Mouse (Mus musculus): Measurements from ENCODE around the gene Pqbp1. TPM values are rescaled to one million over a fixed set of nuclear protein-coding genes. Genes with fewer than 3 reads are reported as not detected.

Gene Pqbp1
- polyA plus RNA-seq, 1 experiment from 2014 or later: 90.5 TPM

DNA sequence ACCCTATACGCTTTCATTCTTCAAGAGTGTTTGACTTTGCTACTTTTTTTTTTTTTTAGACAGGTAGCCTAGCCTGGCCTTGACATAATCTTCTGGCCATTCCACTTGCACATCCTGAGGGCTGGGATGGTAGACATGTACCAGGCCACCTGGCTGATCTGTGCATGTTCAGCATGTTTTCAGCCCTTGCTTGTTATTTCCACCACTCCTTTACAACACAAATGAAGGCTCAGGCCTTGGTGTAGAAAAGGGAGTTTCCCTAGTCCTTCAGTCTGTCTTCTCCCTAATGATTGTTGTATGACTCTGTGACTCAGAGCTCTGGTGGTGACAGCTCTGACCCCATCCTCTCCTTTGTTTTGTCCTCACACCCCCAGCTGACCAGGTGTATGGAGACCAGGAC is 31.9 kb downstream of the Pqbp1 start:
- WGBS: 87% methylated on average over 1 of the region's 1 CpGs
- no peak overlapping the region for H3K4me3 ChIP-seq (ENCODE audit: low read depth, low read length)

DNA sequence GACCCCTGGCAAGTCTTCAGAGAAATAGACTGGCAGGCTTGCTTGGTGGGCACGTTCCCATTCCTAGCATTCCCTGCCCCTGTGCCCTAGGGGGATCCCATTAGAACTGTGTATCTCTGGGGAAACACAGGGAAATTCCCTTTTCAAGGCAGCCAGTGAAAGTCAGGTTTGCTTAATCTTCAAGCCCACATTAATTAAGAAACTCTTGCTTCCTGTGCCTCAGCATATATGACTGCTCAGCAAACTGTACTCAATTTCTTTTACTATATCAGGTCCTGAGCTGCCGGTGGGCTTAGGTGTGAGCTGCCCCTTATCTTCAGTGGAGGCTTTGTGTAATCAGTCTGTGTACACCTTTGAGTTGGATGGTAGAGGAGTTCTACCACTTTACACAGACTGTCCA is 33.3 kb downstream of the Pqbp1 start:
- H3K9me3 ChIP-seq (ENCODE audit: control insufficient read depth, low read length): no peaks in the 10 kb centered on the region
- 70% methylated on average over 2 of the region's 2 CpGs for WGBS
- no peaks in the 10 kb centered on the region for H3K4me1 ChIP-seq (replicated peaks; ENCODE audit: control insufficient read depth, insufficient read depth, low read length)
- no peak for ATAC-seq (replicated peaks; ENCODE audit: low FRiP score, low TSS enrichment, low read depth)
- no peak overlapping the region for H3K4me2 ChIP-seq (ENCODE audit: low read length)
- no peak overlapping the region for H3K9ac ChIP-seq (ENCODE audit: low read length)
- no peak for DNase-seq (ENCODE audit: low spot score)
- no peaks in the 10 kb centered on the region for H3K27me3 ChIP-seq (replicated peaks; ENCODE audit: control insufficient read depth, insufficient read depth, low read length)
- H3K4me3 ChIP-seq (ENCODE audit: low read depth, low read length): no peak overlapping the region
- H3K36me3 ChIP-seq (ENCODE audit: control insufficient read depth, insufficient read depth, low read length): peaks cover 5% of the 10 kb centered on the region; the same call in 1 of the 2 replicates
- no peak overlapping the region for H3K27ac ChIP-seq (ENCODE audit: low read depth)

More for the DNA sequence above, 31.9 kb downstream of the Pqbp1 start:
- H3K27me3 ChIP-seq (replicated peaks; ENCODE audit: control insufficient read depth, insufficient read depth, low read length): no peaks in the 10 kb centered on the region
- H3K27ac ChIP-seq (ENCODE audit: low read depth): no peak overlapping the region
- peaks cover 12% of the 10 kb centered on the region; the same call in 1 of the 2 replicates for H3K36me3 ChIP-seq (ENCODE audit: control insufficient read depth, insufficient read depth, low read length)
- no peak overlapping the region for H3K9ac ChIP-seq (ENCODE audit: low read length)
- ATAC-seq (replicated peaks; ENCODE audit: low FRiP score, low TSS enrichment, low read depth) (no peak), DNase-seq (ENCODE audit: low spot score) (no peak)
- no peaks in the 10 kb centered on the region for H3K9me3 ChIP-seq (ENCODE audit: control insufficient read depth, low read length)
- H3K4me2 ChIP-seq (ENCODE audit: low read length): no peak overlapping the region
- no peaks in the 10 kb centered on the region for H3K4me1 ChIP-seq (replicated peaks; ENCODE audit: control insufficient read depth, insufficient read depth, low read length)

DNA sequence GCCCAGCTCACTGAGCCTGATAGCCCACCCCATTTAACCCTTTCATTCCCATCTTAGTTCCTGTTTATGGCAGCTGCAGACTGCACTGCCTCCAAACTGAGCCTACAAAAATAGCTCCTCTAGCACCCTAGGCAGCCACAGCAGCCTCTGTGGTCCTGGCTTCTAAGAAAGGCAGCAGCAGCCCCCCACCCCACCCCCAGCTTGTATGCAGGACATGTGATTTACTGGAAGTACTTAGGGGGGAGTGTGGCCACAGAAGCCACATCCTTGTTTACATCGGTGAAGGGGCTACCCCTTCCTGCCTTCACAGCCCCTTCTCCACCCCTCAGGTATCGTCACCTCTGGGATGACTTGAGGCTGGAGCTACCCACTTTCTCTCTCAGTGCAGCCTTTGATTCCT is 33.7 kb downstream of the Pqbp1 start:
- no peaks in the 10 kb centered on the region for H3K4me1 ChIP-seq (replicated peaks; ENCODE audit: control insufficient read depth, insufficient read depth, low read length)
- no peak overlapping the region for H3K9ac ChIP-seq (ENCODE audit: low read length)
- no peak overlapping the region for H3K4me3 ChIP-seq (ENCODE audit: low read depth, low read length)
- no peak overlapping the region for H3K4me2 ChIP-seq (ENCODE audit: low read length)
- H3K36me3 ChIP-seq (ENCODE audit: control insufficient read depth, insufficient read depth, low read length): peaks cover 5% of the 10 kb centered on the region; the same call in 1 of the 2 replicates
- H3K9me3 ChIP-seq (ENCODE audit: control insufficient read depth, low read length): no peaks in the 10 kb centered on the region
- 47% methylated on average over 2 of the region's 2 CpGs for WGBS
- no peaks in the 10 kb centered on the region for H3K27me3 ChIP-seq (replicated peaks; ENCODE audit: control insufficient read depth, insufficient read depth, low read length)
- H3K27ac ChIP-seq (ENCODE audit: low read depth): no peak overlapping the region
- ATAC-seq (replicated peaks; ENCODE audit: low FRiP score, low TSS enrichment, low read depth) (no peak), DNase-seq (ENCODE audit: low spot score) (no peak)

- 69% methylated on average over 3 of the region's 3 CpGs for WGBS
- no peak overlapping the region for H3K27ac ChIP-seq (ENCODE audit: low read depth)
- ATAC-seq (replicated peaks; ENCODE audit: low FRiP score, low TSS enrichment, low read depth): no peak
Observed at GRCm38 (mm10) chrX:7864551-7864950, 34.5 kb downstream of the Pqbp1 start.

GRCm38 (mm10) chrX:7863181-7863580 is 35.9 kb downstream of the Pqbp1 start:
- no peak for DNase-seq (ENCODE audit: low spot score)
- Histone ChIP-seq H3K4me3 (ENCODE audit: low read depth, low read length) (no peak overlapping the region), H3K9ac (ENCODE audit: low read length) (no peak overlapping the region), H3K27ac (ENCODE audit: low read depth) (no peak overlapping the region), H3K36me3 (ENCODE audit: control insufficient read depth, insufficient read depth, low read length) (0 out of 2 replicates have a peak, but pooled peaks cover 5% of the 10 kb centered on the region), H3K4me1 (replicated peaks; ENCODE audit: control insufficient read depth, insufficient read depth, low read length) (no peaks in the 10 kb centered on the region), H3K9me3 (ENCODE audit: control insufficient read depth, low read length) (no peaks in the 10 kb centered on the region), H3K27me3 (replicated peaks; ENCODE audit: control insufficient read depth, insufficient read depth, low read length) (no peaks in the 10 kb centered on the region), H3K4me2 (ENCODE audit: low read length) (no peak overlapping the region)
- 81% methylated on average over 1 of the region's 1 CpGs for WGBS
- ATAC-seq (replicated peaks; ENCODE audit: low FRiP score, low TSS enrichment, low read depth): no peak

More at GRCm38 (mm10) chrX:7864551-7864950, 34.5 kb downstream of the Pqbp1 start:
- Histone ChIP-seq H3K27me3 (replicated peaks; ENCODE audit: control insufficient read depth, insufficient read depth, low read length) (no peaks in the 10 kb centered on the region), H3K9ac (ENCODE audit: low read length) (no peak overlapping the region), H3K9me3 (ENCODE audit: control insufficient read depth, low read length) (no peaks in the 10 kb centered on the region), H3K4me3 (ENCODE audit: low read depth, low read length) (no peak overlapping the region), H3K4me1 (replicated peaks; ENCODE audit: control insufficient read depth, insufficient read depth, low read length) (no peaks in the 10 kb centered on the region), H3K36me3 (ENCODE audit: control insufficient read depth, insufficient read depth, low read length) (peaks cover 5% of the 10 kb centered on the region; the same call in 1 of the 2 replicates), H3K4me2 (ENCODE audit: low read length) (no peak overlapping the region)
- DNase-seq (ENCODE audit: low spot score): no peak

DNA sequence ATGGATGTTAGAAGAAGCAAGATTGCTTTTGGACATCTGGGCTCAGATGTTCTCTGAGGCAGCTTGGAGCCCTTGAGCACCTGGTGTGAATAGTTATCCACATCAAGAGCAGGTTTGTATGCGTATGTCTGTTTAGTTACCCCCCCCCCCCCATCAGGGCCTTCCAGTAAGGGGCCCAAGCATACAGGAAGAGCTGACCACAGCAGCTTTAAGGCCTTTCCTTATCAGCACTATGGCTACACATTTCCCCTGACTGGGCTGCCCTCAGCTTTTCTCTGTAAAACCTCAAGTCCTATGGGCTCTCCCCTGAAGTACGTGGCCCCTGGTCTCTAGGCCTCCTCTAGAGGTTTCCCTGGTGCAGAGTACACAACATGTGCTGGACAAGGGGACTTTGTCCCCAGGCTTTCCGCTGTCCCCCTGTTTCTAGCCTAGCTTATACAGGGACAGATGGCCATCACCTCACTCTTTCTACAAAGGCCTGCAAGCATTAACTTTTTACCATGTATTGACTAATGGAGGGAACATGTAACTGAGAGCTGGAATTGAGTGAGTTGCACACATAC is 39.8 kb downstream of the Pqbp1 start:
- Histone ChIP-seq H3K27me3 (replicated peaks; ENCODE audit: control insufficient read depth, insufficient read depth, low read length) (no peaks in the 10 kb centered on the region), H3K27ac (ENCODE audit: low read depth) (no peak overlapping the region), H3K4me2 (ENCODE audit: low read length) (no peak overlapping the region), H3K9ac (ENCODE audit: low read length) (no peak overlapping the region), H3K9me3 (ENCODE audit: control insufficient read depth, low read length) (no peaks in the 10 kb centered on the region), H3K4me3 (ENCODE audit: low read depth, low read length) (no peak overlapping the region), H3K36me3 (ENCODE audit: control insufficient read depth, insufficient read depth, low read length) (0 out of 2 replicates have a peak, but pooled peaks cover 3% of the 10 kb centered on the region), H3K4me1 (replicated peaks; ENCODE audit: control insufficient read depth, insufficient read depth, low read length) (no peaks in the 10 kb centered on the region)
- no peak for DNase-seq (ENCODE audit: low spot score)
- ATAC-seq (replicated peaks; ENCODE audit: low FRiP score, low TSS enrichment, low read depth): no peak
- WGBS: 95% methylated on average over 3 of the region's 3 CpGs

DNA sequence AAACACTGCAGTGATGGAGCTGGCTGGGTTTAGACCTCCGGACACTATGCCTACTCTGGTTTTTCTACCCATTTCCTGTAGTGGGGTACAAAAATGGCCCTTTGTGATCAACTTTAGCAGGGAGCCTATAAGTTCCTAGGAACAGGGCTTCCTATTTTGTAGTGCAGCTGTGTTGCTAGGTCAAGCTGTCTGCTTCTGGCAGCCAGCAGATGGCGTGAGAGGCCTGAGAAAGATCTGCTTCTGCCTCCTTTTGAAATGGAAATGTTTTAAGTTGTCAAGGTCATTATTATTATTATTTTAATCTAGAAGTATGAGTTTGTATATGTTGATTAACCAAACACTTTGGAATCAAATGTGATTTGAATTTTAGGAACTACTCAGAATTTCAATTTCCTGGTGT is 44.5 kb downstream of the Pqbp1 start:
- no peak overlapping the region for H3K9ac ChIP-seq (ENCODE audit: low read length)
- no peak overlapping the region for H3K4me3 ChIP-seq (ENCODE audit: low read depth, low read length)
- H3K4me2 ChIP-seq (ENCODE audit: low read length): no peak overlapping the region
- no peak overlapping the region for H3K27ac ChIP-seq (ENCODE audit: low read depth)
- H3K9me3 ChIP-seq (ENCODE audit: control insufficient read depth, low read length): no peaks in the 10 kb centered on the region
- 0 out of 2 replicates have a peak, but pooled peaks cover 3% of the 10 kb centered on the region for H3K36me3 ChIP-seq (ENCODE audit: control insufficient read depth, insufficient read depth, low read length)
- no peaks in the 10 kb centered on the region for H3K27me3 ChIP-seq (replicated peaks; ENCODE audit: control insufficient read depth, insufficient read depth, low read length)
- 59% methylated on average over 2 of the region's 2 CpGs for WGBS
- ATAC-seq (replicated peaks; ENCODE audit: low FRiP score, low TSS enrichment, low read depth) (no peak), DNase-seq (ENCODE audit: low spot score) (peak; percentile 50)
- H3K4me1 ChIP-seq (replicated peaks; ENCODE audit: control insufficient read depth, insufficient read depth, low read length): no peaks in the 10 kb centered on the region

DNA sequence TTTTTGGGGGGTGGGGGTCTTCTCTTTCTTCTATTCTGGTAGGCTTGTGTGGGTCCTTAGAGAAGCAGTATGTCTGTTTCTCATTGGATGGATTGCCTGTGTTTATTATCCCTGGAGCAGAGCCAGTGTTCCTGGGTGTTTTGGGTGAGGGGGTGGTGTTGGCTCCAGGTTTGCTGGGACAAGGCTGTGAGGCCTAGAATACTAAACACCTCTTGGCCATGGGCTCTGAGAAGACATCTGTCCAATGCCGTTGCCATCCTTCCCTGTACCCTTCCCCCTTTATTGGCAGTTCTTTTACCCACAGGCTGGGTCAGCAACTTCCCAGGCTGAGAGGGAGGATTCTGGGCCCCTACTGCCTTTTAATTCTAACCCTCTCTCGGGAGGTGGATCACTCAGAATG is 51.2 kb downstream of the Pqbp1 start:
- H3K4me1 ChIP-seq (replicated peaks; ENCODE audit: control insufficient read depth, insufficient read depth, low read length): no peaks in the 10 kb centered on the region
- H3K9ac ChIP-seq (ENCODE audit: low read length): no peak overlapping the region
- 85% methylated on average over 2 of the region's 2 CpGs for WGBS
- H3K36me3 ChIP-seq (ENCODE audit: control insufficient read depth, insufficient read depth, low read length): 0 out of 2 replicates have a peak, but pooled peaks cover 10% of the 10 kb centered on the region
- H3K27ac ChIP-seq (ENCODE audit: low read depth): no peak overlapping the region
- H3K4me2 ChIP-seq (ENCODE audit: low read length): no peak overlapping the region
- ATAC-seq (replicated peaks; ENCODE audit: low FRiP score, low TSS enrichment, low read depth): no peak
- H3K9me3 ChIP-seq (ENCODE audit: control insufficient read depth, low read length): no peaks in the 10 kb centered on the region
- DNase-seq (ENCODE audit: low spot score): no peak
- no peaks in the 10 kb centered on the region for H3K27me3 ChIP-seq (replicated peaks; ENCODE audit: control insufficient read depth, insufficient read depth, low read length)
- H3K4me3 ChIP-seq (ENCODE audit: low read depth, low read length): no peak overlapping the region
